Mouse (Mus musculus): ENCODE measurements around the gene Ptx3. TPM values are rescaled to one million over a fixed set of nuclear protein-coding genes. Genes with fewer than 3 reads are reported as not detected.
"Not testable (repeated sequence)": the region's sequence is repeated elsewhere in the genome, so short reads cannot be mapped to it uniquely, and the experiment has no call there.

The Ptx3 gene
- total RNA-seq (2018; cell fraction: chromatin; rRNA removed): 1 to 10 TPM in 2 of 26 experiments, under 1 TPM in 3, not detected in 21; 0.37 to 8.5 (median 0.60) TPM
- total RNA-seq (2018; cell fraction: cytosol; rRNA removed): under 1 TPM in 15 of 26 experiments, not detected in 11; 0.05 to 0.94 (median 0.10) TPM
- total RNA-seq (2018; cell fraction: nucleus; rRNA removed): 1 to 10 TPM in 3 of 26 experiments, under 1 TPM in 6, not detected in 17; 0.40 to 2.6 (median 0.59) TPM
- 0.17 TPM in 1 of 3 replicates, not detected in the others for polyA plus RNA-seq (2018)

DNA sequence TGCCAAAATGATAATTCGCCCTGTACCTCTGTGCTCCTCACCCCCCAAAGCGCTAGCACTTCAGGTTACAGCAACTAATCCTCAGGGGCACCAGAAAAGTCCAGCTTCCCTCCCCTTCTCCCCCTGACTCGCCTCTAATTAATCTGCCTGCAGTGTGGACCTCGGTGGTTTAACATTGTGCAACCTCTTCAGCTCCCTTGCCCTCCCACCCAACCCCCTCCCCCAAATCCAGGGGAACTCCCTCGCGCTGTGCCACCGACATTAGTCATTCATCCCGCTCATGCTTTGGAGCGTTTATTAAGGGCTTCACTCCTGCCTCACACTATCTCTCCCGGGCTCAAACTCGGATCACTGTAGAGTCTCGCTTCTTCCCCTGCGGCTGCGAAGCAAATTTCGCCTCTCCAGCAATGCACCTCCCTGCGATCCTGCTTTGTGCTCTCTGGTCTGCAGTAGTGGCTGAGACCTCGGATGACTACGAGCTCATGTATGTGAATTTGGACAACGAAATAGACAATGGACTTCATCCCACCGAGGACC lies at the start of gene Ptx3:
Ptx3 (plus strand) TSS at position 256 of the 537 bp plus-strand sequence.
- Histone ChIP-seq H3K27ac (no peak within 1 kb of the TSS), H3K36me3 (ENCODE audit: inconsistent target) (no peaks in the 10 kb centered on the region), H3K79me2 (ENCODE audit: inconsistent target) (no peaks in the 10 kb centered on the region), H3K4me3 (ENCODE audit: inconsistent target) (no peak within 1 kb of the TSS)
- 13% methylated on average over 16 of the region's 20 CpGs for WGBS (ENCODE audit: missing documents)

DNA sequence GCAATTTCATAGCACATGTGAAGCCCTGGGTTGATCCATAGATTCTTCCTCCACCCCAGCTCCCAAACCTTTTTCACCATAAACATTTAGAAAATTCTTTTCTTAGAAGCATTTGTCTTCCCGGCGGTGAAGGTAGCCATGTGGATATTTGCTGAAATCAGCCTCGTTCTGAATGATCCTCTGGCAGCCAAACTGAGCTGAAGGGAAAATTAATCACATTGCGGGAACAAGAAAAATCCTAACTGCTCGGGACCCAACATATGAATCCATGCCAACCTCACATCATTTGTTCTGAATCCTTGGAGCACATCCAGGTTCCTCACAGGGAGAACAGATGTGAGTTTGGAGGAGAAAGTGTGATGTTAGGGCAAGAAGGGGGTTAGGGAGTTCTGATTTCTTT lies 46.8 kb upstream of the Ptx3 start:
- Histone ChIP-seq H3K36me3 (ENCODE audit: inconsistent target) (no peaks in the 10 kb centered on the region), H3K79me2 (ENCODE audit: inconsistent target) (no peaks in the 10 kb centered on the region), H3K27ac (no peak overlapping the region), H3K4me3 (ENCODE audit: inconsistent target) (no peak overlapping the region)
- WGBS (ENCODE audit: missing documents): 97% methylated on average over 5 of the region's 5 CpGs

DNA sequence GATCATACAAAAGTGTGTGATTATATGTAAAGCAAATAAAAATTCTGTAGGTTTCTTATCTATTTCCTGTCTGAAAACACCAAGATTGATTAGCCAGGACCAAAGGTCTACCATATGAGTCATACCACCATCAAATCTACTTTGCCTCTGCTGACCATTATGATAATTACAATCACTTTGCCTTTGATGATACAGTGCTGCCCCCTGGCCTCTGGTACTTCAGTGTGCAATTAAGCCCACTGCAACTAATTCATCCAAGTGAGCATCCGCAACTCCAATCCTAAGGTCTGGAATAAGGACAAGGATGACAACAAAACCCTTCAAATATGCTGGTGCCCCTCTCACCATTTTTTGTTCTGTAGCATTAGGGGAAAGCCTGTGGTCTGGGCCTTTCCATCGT lies 40.1 kb upstream of the Ptx3 start:
- no peaks in the 10 kb centered on the region for H3K79me2 ChIP-seq (ENCODE audit: inconsistent target)
- no peaks in the 10 kb centered on the region for H3K36me3 ChIP-seq (ENCODE audit: inconsistent target)
- no peak overlapping the region for H3K27ac ChIP-seq
- 83% methylated on average over 2 of the region's 2 CpGs for WGBS (ENCODE audit: missing documents)
- no peak overlapping the region for H3K4me3 ChIP-seq (ENCODE audit: inconsistent target)

DNA sequence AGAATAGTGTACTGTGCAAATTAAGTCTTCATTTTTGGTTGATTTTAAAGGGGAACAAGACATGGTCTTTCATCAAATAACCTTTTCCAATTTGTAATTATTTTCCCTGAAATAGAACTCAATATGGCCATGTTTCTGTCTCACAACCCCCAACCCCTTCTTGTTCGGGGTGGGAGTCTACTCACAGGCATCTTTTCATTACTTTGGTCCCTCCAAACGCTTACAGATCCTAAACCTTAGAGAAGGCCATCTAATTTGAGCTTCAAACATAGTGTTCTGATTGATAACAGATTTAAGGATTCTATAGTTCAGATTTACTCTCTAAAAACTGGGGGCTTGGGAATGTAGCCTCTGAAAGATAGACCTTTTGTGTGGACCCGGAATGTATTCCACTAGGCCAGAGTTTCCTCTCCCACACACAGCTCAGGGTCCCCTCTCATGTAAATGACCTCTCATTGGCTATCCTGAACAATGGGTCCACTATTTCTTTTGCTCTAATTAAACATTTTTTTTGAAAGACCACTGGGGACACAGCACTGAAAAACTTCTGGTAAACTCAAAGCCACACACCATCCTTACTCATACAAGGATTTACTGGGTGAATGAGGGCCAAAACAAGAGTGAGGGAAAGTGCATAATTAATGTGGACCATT lies 25.7 kb upstream of the Ptx3 start:
- Histone ChIP-seq H3K4me3 (ENCODE audit: inconsistent target) (no peak overlapping the region), H3K79me2 (ENCODE audit: inconsistent target) (no peaks in the 10 kb centered on the region), H3K36me3 (ENCODE audit: inconsistent target) (no peaks in the 10 kb centered on the region), H3K27ac (no peak overlapping the region)
- 77% methylated on average over 3 of the region's 3 CpGs for WGBS (ENCODE audit: missing documents)

DNA sequence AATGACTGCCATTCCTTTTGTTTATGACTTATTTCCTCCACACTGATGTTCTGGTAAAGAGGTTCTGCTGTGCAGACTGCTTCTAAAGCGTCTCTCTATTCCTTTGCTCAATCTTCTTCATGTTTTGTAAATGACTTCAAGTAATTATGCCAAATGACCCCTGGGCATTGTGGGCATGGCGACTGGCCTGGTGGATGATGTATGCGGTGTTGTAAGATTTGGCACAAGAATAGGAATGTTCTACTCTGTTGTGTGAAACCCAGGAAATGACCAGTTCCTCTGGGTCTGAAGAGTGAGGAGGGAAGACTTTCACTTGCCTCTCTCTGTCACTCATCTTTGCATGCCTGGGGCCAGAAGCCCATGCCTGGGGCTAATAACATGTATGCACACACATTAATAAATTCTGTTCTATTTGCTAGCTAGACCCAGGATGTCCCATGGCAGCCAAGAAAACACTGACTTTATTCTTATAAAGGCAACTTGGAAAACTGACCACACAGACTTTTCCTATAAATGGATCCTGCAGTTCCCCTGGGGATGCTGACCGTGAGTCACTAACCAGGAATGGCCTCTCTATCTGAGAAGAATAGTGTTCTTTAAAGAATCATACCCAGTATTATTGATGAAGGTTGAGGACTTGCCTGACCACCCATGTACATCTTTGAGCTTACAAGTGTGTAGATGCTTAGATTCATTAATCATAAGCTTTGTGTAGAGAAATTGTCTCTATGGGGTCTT lies 10.7 kb upstream of the Ptx3 start:
- H3K79me2 ChIP-seq (ENCODE audit: inconsistent target): no peaks in the 10 kb centered on the region
- H3K4me3 ChIP-seq (ENCODE audit: inconsistent target): no peak overlapping the region
- WGBS (ENCODE audit: missing documents): 83% methylated on average over 4 of the region's 4 CpGs
- no peak overlapping the region for H3K27ac ChIP-seq
- H3K36me3 ChIP-seq (ENCODE audit: inconsistent target): no peaks in the 10 kb centered on the region

DNA sequence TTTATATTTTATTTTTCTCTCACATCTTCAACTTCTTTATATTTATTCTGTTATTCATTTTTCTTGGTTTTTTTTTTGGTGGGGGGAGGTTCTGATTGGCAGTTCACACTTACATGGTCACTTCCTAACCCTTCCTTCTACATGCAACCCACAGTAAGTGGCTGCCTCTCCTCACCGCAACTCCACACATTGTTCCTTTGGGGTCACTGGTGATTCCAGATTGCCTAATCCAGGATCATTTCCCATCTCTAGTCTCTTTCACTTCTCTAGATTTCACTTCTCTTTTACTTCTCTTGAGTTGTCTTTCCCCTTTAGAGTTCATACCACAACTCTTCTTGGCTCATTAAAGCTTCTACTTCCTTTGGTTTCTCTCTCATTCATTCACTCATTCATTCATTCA lies 6.2 kb upstream of the Ptx3 start:
- no peaks in the 10 kb centered on the region for H3K79me2 ChIP-seq (ENCODE audit: inconsistent target)
- no peak overlapping the region for H3K27ac ChIP-seq
- no peaks in the 10 kb centered on the region for H3K36me3 ChIP-seq (ENCODE audit: inconsistent target)
- no peak overlapping the region for H3K4me3 ChIP-seq (ENCODE audit: inconsistent target)
- WGBS (ENCODE audit: missing documents): 15% methylated on average over 1 of the region's 1 CpGs

DNA sequence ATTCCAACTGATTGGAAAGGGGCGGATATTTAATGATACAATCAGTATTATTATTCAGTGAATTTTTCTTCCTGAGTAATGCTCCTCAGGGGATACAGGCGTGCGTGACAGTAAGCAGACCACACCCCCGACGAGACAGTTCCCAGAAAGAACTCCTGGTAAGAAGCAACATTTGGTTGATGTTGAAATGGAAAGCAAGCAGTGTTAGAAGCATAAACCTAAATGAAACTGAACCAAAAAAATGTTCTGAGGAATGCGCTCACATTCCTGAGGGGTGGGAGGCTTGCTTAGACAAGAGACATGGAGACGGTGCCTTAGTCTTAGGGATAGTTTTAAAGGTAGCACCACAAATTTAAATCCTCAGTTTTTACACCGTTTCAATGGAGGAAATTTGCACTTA lies 4.0 kb upstream of the Ptx3 start:
- 91% methylated on average over 8 of the region's 8 CpGs for WGBS (ENCODE audit: missing documents)
- H3K27ac ChIP-seq: no peak overlapping the region
- H3K4me3 ChIP-seq (ENCODE audit: inconsistent target): no peak overlapping the region
- H3K79me2 ChIP-seq (ENCODE audit: inconsistent target): no peaks in the 10 kb centered on the region
- no peaks in the 10 kb centered on the region for H3K36me3 ChIP-seq (ENCODE audit: inconsistent target)

DNA sequence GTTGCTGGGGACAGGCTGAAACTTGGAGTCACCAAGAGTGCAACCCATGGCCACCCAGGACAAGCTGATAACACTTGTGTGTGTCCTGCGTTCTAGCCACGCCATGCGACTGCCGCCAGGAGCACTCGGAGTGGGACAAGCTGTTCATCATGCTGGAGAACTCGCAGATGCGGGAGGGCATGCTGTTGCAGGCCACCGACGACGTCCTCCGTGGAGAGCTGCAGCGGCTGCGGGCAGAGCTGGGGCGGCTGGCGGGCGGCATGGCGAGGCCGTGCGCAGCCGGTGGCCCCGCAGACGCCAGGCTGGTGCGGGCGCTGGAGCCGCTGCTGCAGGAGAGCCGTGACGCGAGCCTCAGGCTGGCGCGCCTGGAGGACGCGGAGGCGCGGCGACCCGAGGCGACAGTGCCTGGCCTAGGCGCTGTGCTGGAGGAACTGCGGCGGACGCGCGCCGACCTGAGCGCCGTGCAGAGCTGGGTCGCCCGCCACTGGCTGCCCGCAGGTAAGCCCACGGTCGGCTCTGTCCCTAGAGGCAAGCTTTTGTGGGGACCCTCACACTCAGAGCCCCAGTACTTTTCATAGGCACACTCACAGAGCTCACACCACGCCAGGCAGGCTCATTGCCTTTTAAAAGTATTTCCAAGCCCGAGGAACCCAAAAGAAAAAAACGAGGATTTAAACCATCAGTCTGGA lies 988 bp downstream of the Ptx3 start:
- H3K4me3 ChIP-seq (ENCODE audit: inconsistent target): no peak overlapping the region
- 2% methylated on average over 54 of the region's 54 CpGs for WGBS (ENCODE audit: missing documents)
- no peak overlapping the region for H3K27ac ChIP-seq
- no peaks in the 10 kb centered on the region for H3K79me2 ChIP-seq (ENCODE audit: inconsistent target)
- H3K36me3 ChIP-seq (ENCODE audit: inconsistent target): no peaks in the 10 kb centered on the region

DNA sequence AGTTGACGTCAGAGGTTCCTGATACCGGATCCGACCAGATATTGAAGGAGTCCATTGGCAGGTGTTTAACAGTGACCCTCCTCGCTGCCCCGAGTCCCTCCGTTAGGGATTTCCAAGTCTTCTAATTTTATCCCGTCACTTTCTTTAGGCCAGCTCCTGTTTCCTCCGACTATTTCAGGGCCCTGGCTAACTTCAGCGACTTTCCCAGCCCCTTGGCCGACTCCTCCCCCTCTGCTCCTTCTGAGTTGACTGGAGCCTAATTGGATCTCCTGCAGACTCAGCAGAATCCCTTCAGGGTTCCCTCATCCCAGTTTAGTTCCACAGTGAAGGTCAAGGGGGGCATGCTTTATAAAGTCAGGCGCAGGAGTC lies 1.5 kb downstream of the Ptx3 start:
- Histone ChIP-seq H3K36me3 (ENCODE audit: inconsistent target) (no peaks in the 10 kb centered on the region), H3K4me3 (ENCODE audit: inconsistent target) (no peak overlapping the region), H3K79me2 (ENCODE audit: inconsistent target) (no peaks in the 10 kb centered on the region), H3K27ac (no peak overlapping the region)
- WGBS (ENCODE audit: missing documents): 11% methylated on average over 10 of the region's 11 CpGs

DNA sequence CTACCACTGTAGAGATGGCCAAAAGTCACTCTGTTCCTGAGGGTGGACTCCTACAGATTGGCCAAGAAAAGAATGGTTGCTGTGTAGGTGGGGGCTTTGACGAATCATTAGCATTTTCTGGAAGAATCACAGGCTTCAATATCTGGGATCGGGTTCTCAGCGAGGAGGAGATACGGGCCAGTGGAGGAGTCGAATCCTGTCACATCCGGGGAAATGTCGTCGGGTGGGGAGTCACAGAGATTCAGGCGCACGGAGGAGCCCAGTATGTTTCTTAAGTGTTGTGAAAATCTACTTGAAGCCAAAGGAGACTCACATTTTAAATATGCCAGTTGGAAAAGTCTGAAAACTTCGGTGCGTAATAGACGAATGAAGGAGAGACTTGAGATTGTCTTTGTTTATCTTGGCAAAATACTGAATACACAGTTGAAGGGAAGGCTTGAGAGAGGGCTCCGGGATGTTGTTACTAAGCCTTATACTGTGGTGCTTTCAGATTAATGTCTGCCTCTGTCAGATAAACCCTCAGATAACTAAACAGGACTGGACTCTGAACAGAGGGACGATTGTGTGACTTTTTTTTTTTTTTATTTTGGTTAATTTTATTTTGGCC lies 5.3 kb downstream of the Ptx3 start:
- no peaks in the 10 kb centered on the region for H3K79me2 ChIP-seq (ENCODE audit: inconsistent target)
- no peaks in the 10 kb centered on the region for H3K36me3 ChIP-seq (ENCODE audit: inconsistent target)
- WGBS (ENCODE audit: missing documents): 91% methylated on average over 15 of the region's 15 CpGs
- no peak overlapping the region for H3K27ac ChIP-seq
- no peak overlapping the region for H3K4me3 ChIP-seq (ENCODE audit: inconsistent target)

DNA sequence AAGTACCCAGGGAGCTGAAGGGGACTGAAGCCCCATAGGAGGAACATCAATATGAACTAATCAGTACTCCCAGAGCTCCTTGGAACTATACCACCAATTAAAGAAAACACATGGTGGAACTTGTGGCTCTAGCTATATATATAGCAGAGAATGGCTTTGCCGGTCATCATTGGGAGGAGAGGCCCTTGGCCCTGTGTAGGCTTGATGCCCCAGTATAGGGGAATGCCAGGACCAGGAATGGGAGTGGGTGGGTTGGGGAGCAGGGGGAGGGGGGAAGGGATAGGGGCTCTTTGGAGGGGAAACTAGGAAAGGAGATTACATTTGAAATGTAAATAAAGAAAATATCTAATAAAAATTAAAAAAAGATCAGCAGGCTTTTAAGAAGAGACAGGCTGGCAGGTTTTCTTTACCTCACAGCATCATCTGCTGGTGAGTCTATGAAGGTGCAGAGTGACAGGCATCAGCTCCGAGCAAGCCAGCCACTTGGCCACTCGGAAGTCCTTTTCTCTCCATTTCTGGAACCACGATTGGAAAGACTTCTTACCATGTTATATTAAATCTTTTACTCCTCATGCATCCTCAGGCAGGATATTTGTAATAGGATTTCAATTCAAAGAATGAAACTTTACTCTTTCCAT lies 16.6 kb downstream of the Ptx3 start:
- not testable (repeated sequence) for H3K36me3 ChIP-seq (ENCODE audit: inconsistent target); H3K4me3 ChIP-seq (ENCODE audit: inconsistent target); H3K27ac ChIP-seq; H3K79me2 ChIP-seq (ENCODE audit: inconsistent target)
- 55% methylated on average over 4 of the region's 4 CpGs for WGBS (ENCODE audit: missing documents)

DNA sequence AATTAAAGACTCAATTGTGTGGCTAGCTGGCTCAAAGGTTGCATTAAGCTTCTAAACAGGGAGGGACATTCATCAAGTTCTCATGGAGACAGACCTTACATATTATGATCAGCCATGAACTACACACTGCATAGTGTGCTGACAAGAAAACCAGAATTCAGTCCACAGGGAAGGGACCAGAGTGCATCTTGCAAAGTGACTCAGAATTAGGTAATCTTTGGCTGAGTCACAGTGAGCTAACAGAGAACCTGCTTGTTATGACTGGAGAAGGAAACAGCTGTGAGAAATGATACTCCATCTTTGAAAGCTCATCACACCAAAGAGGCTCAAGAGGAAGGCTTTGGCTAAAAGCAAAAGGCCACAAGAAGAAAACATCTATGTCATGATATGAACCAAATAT lies 20.8 kb downstream of the Ptx3 start:
- no peaks in the 10 kb centered on the region for H3K36me3 ChIP-seq (ENCODE audit: inconsistent target)
- H3K4me3 ChIP-seq (ENCODE audit: inconsistent target): no peak overlapping the region
- H3K79me2 ChIP-seq (ENCODE audit: inconsistent target): no peaks in the 10 kb centered on the region
- H3K27ac ChIP-seq: no peak overlapping the region

DNA sequence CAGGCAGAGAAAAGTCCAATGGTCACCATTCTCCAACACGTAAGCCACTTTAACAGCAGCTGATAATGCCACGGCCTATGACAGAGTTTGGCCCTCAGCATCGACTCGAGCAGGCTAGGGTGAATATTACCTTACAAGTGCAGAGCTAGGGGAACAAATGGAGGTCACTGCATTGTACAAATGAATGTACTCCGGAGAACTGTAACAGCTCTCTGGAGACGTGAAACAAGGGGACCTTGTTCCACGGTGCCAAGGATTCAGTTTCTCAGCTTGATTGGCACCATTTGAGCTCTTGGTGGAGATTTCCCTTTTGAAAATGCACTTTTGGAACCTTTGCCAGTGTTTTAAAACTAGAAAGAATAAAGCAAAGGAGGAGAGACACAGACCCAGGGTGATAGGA lies 32.1 kb downstream of the Ptx3 start:
- H3K4me3 ChIP-seq (ENCODE audit: inconsistent target): no peak overlapping the region
- WGBS (ENCODE audit: missing documents): 94% methylated on average over 7 of the region's 7 CpGs

DNA sequence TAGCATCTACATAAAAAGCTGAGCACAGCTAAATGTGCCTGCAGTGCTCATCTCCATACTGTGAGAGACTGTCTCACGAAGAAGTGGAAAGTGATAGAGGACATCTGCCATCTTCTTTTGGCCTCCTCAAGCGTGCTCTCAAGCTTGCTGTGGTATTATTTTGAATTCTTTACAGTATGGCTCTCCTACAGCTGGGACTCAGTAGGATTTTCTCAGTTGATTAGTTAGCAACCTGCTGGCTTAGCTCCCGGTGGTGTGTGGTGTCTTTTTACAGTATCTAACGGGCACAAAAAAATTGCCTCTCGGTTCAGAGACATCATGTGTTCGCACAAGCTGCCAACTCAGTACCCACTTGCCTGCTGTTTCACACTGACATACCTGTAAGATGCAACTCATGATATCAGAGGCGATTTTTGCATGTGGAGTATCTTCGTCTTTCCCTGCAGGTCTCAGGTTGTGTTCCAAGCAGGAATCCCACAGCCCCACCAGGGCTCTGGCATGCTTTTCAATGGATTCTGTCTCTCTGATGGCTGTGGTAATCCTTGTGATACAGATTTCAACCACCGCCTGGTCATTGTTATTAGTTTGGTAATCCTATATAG lies 34.9 kb downstream of the Ptx3 start:
- Histone ChIP-seq H3K4me3 (ENCODE audit: inconsistent target) (no peak overlapping the region), H3K27ac (no peak overlapping the region), H3K36me3 (ENCODE audit: inconsistent target) (no peaks in the 10 kb centered on the region), H3K79me2 (ENCODE audit: inconsistent target) (no peaks in the 10 kb centered on the region)
- 93% methylated on average over 9 of the region's 9 CpGs for WGBS (ENCODE audit: missing documents)

More for the DNA sequence above, 32.1 kb downstream of the Ptx3 start:
- Histone ChIP-seq H3K79me2 (ENCODE audit: inconsistent target) (no peaks in the 10 kb centered on the region), H3K36me3 (ENCODE audit: inconsistent target) (no peaks in the 10 kb centered on the region), H3K27ac (no peak overlapping the region)
